Mouse (Mus musculus): ENCODE data around the gene Cyth1. TPM values are rescaled to one million over a fixed set of nuclear protein-coding genes. Genes with fewer than 3 reads are reported as not detected.

Gene Cyth1
- polyA plus RNA-seq, 1 experiment = 19.5 TPM

GRCm38 (mm10) chr11:118234929-118235328, 13.5 kb downstream of the Cyth1 start:
- no peaks in the 10 kb centered on the region for H3K27me3 ChIP-seq (replicated peaks; ENCODE audit: control insufficient read depth, insufficient read depth, low read length)
- no peak for TF ChIP-seq CTCF (conservative IDR thresholded peaks at IDR 0.05; ENCODE audit: insufficient read depth, insufficient read length, low read depth, low read length)
- no peak for TF ChIP-seq POLR2A (IDR thresholded peaks at IDR 0.05; ENCODE audit: low read depth, low read length)
- 67% methylated on average over 7 of the region's 7 CpGs for WGBS
- H3K36me3 ChIP-seq (ENCODE audit: control insufficient read depth, insufficient read depth, low read length) = no peaks in the 10 kb centered on the region
- peaks cover 33% of the 10 kb centered on the region for H3K4me1 ChIP-seq (ENCODE audit: control insufficient read depth, insufficient read depth, low read length)
- no peak overlapping the region for H3K4me3 ChIP-seq (ENCODE audit: insufficient read depth, low read depth, low read length)
- no peak for DNase-seq
- peak overlapping the region; percentile 14 for H3K27ac ChIP-seq (ENCODE audit: insufficient read depth, low read depth, low read length)

DNA sequence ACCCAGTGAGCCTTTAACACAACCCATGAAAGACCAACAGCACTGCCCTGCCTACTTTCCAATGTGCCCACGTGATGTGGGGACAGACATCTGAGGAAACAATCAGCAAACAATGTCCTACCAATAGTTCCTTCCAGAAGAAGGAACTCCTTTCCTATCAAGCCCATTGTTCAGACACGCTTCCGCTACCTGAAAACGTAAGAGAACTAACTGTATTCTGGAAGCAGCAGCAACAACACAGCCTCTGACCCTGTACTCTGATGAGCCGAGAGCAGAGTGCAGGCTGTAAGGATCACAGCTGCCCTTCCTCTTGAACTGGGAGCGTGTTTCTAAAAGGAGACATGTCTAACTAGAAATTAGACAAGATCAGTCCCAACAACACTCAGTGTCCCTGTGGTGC, 13.9 kb downstream of the Cyth1 start:
- DNase-seq = peak; percentile 61
- Histone ChIP-seq H3K4me1 (ENCODE audit: control insufficient read depth, insufficient read depth, low read length) (peaks cover 29% of the 10 kb centered on the region), H3K4me3 (ENCODE audit: insufficient read depth, low read depth, low read length) (no peak overlapping the region), H3K36me3 (ENCODE audit: control insufficient read depth, insufficient read depth, low read length) (no peaks in the 10 kb centered on the region), H3K27me3 (replicated peaks; ENCODE audit: control insufficient read depth, insufficient read depth, low read length) (no peaks in the 10 kb centered on the region), H3K27ac (ENCODE audit: insufficient read depth, low read depth, low read length) (peak overlapping the region; percentile 14)
- 61% methylated on average over 6 of the region's 6 CpGs for WGBS
- TF ChIP-seq CTCF (conservative IDR thresholded peaks at IDR 0.05; ENCODE audit: insufficient read depth, insufficient read length, low read depth, low read length) (no peak), POLR2A (IDR thresholded peaks at IDR 0.05; ENCODE audit: low read depth, low read length) (no peak)

DNA sequence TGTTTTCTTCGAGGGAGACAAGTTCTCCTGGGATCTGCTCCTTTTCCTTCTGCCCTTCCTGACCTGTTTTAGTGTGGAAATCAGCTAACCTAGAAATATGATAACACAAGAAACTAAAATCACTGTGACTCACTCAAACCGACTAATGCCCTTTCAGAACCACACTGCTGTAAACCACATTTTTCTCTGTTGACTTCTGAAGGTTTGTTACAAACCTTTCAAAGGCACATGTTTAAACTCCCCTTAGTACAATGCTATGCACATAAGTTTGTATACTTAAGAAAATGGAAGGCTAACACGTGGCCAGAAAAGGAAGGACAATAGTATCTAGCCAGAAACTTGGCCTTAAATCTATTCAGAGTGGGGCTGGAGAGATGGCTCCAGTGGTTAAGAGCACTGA, 14.5 kb downstream of the Cyth1 start:
- no peak for DNase-seq
- WGBS = 38% methylated on average over 3 of the region's 3 CpGs
- Histone ChIP-seq H3K36me3 (ENCODE audit: control insufficient read depth, insufficient read depth, low read length) (no peaks in the 10 kb centered on the region), H3K27ac (ENCODE audit: insufficient read depth, low read depth, low read length) (no peak overlapping the region), H3K4me1 (ENCODE audit: control insufficient read depth, insufficient read depth, low read length) (peaks cover 24% of the 10 kb centered on the region), H3K27me3 (replicated peaks; ENCODE audit: control insufficient read depth, insufficient read depth, low read length) (no peaks in the 10 kb centered on the region), H3K4me3 (ENCODE audit: insufficient read depth, low read depth, low read length) (no peak overlapping the region)
- TF ChIP-seq CTCF (conservative IDR thresholded peaks at IDR 0.05; ENCODE audit: insufficient read depth, insufficient read length, low read depth, low read length) (no peak), POLR2A (IDR thresholded peaks at IDR 0.05; ENCODE audit: low read depth, low read length) (no peak)

DNA sequence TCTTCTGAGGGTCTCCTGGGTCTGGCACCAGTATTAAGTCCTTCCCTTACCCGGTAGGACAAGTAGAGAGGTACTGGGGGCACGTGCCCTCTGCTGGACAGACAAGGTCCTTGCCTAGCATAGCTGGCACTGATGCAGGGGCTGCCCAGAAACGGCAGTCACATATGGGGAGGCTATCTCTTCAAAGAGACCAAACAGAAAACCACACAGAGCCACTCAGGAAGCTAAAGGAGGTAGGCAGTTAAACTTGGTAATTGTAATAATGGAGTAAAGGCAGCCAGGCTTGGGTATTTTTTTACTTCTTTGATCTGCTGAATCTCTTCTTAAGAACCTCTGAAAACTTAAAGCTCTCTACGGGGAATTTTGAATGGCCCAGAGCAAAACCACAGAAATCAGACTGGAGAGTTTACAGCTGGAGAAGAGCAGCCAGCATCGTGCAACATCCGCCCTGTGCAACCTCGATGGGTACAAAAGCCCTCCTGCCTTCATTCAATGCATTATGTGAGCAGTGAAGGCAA, 16.0 kb downstream of the Cyth1 start:
- Histone ChIP-seq H3K4me3 (ENCODE audit: insufficient read depth, low read depth, low read length) (no peak overlapping the region), H3K27me3 (replicated peaks; ENCODE audit: control insufficient read depth, insufficient read depth, low read length) (no peaks in the 10 kb centered on the region), H3K36me3 (ENCODE audit: control insufficient read depth, insufficient read depth, low read length) (no peaks in the 10 kb centered on the region), H3K4me1 (ENCODE audit: control insufficient read depth, insufficient read depth, low read length) (peaks cover 22% of the 10 kb centered on the region), H3K27ac (ENCODE audit: insufficient read depth, low read depth, low read length) (no peak overlapping the region)
- 32% methylated on average over 7 of the region's 7 CpGs for WGBS
- peak; percentile 36 for DNase-seq
- TF ChIP-seq CTCF (conservative IDR thresholded peaks at IDR 0.05; ENCODE audit: insufficient read depth, insufficient read length, low read depth, low read length) = peak; percentile 62
- TF ChIP-seq POLR2A (IDR thresholded peaks at IDR 0.05; ENCODE audit: low read depth, low read length) = no peak

DNA sequence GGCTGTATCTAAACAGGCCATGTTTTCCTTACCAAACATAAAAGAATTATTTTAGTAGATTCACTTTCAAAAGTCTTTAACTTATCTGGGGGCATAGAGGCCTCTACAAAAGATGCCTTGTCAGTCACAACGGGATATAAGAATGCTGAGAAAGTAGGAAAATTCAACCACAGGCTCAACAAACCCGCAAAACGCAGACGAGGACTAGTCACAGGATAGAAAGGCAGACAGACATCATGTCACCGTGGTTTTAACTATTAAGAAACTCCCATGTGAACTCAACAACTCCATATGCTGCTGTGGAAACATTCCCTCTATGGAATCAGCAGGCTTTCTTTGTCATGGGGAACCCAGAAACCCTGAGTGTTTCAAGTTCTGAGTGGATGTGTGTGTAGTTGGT, 18.5 kb downstream of the Cyth1 start:
- 87% methylated on average over 5 of the region's 5 CpGs for WGBS

DNA sequence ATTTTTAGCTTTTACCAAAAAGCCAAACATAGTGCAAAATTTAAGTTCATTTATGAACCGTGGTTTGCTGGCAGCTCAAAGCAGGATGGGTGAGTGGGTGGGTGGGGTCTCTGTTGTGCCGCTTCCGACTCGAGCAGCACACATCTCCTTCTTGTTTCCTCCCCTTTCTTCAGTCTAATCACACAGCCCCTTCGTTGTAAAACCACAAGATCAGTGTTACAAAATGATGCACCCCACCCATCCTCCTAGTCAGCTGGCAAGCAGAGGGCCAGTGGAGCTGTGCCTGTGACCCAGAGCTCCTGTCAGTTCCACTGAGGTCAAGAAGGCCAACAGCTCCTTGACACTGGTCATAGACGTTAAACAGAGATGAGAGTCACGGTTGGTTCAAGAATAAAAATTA, 20.7 kb downstream of the Cyth1 start:
- Histone ChIP-seq H3K4me3 (ENCODE audit: insufficient read depth, low read depth, low read length) (no peak overlapping the region), H3K4me1 (ENCODE audit: control insufficient read depth, insufficient read depth, low read length) (peaks cover 27% of the 10 kb centered on the region), H3K27ac (ENCODE audit: insufficient read depth, low read depth, low read length) (no peak overlapping the region), H3K27me3 (replicated peaks; ENCODE audit: control insufficient read depth, insufficient read depth, low read length) (no peaks in the 10 kb centered on the region), H3K36me3 (ENCODE audit: control insufficient read depth, insufficient read depth, low read length) (no peaks in the 10 kb centered on the region)
- no peak for DNase-seq
- TF ChIP-seq CTCF (conservative IDR thresholded peaks at IDR 0.05; ENCODE audit: insufficient read depth, insufficient read length, low read depth, low read length) (no peak), POLR2A (IDR thresholded peaks at IDR 0.05; ENCODE audit: low read depth, low read length) (no peak)
- WGBS = 45% methylated on average over 7 of the region's 7 CpGs

More for the DNA sequence above, 18.5 kb downstream of the Cyth1 start:
- H3K4me1 ChIP-seq (ENCODE audit: control insufficient read depth, insufficient read depth, low read length) = peaks cover 29% of the 10 kb centered on the region
- no peaks in the 10 kb centered on the region for H3K27me3 ChIP-seq (replicated peaks; ENCODE audit: control insufficient read depth, insufficient read depth, low read length)
- no peak overlapping the region for H3K4me3 ChIP-seq (ENCODE audit: insufficient read depth, low read depth, low read length)
- no peaks in the 10 kb centered on the region for H3K36me3 ChIP-seq (ENCODE audit: control insufficient read depth, insufficient read depth, low read length)
- TF ChIP-seq CTCF (conservative IDR thresholded peaks at IDR 0.05; ENCODE audit: insufficient read depth, insufficient read length, low read depth, low read length) (no peak), POLR2A (IDR thresholded peaks at IDR 0.05; ENCODE audit: low read depth, low read length) (no peak)
- no peak overlapping the region for H3K27ac ChIP-seq (ENCODE audit: insufficient read depth, low read depth, low read length)
- DNase-seq = no peak

DNA sequence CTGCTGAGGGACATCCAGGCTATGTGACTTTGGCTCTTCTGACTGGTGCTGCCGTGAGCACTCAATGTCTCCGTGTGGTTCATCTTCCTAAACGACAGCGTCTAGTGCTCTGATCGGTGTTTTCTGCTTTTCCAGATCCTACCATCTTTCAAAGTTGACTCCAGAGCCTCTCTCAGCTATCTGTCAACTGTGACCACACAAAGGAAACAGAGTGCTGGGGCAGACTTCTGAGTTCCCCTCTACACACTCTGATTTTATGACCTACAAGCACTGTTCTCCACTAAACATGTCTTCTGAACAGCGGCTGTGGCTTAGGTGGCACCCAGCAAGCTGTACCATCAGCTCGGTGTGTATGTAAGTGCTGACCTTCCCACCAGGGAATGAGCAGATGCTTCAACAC, 21.5 kb downstream of the Cyth1 start:
- 74% methylated on average over 7 of the region's 7 CpGs for WGBS
- no peak for DNase-seq
- H3K4me1 ChIP-seq (ENCODE audit: control insufficient read depth, insufficient read depth, low read length) = peaks cover 25% of the 10 kb centered on the region

More for the DNA sequence above, 21.5 kb downstream of the Cyth1 start:
- H3K27ac ChIP-seq (ENCODE audit: insufficient read depth, low read depth, low read length) = no peak overlapping the region
- no peak for TF ChIP-seq CTCF (conservative IDR thresholded peaks at IDR 0.05; ENCODE audit: insufficient read depth, insufficient read length, low read depth, low read length)
- no peak for TF ChIP-seq POLR2A (IDR thresholded peaks at IDR 0.05; ENCODE audit: low read depth, low read length)
- no peak overlapping the region for H3K4me3 ChIP-seq (ENCODE audit: insufficient read depth, low read depth, low read length)
- no peaks in the 10 kb centered on the region for H3K27me3 ChIP-seq (replicated peaks; ENCODE audit: control insufficient read depth, insufficient read depth, low read length)
- no peaks in the 10 kb centered on the region for H3K36me3 ChIP-seq (ENCODE audit: control insufficient read depth, insufficient read depth, low read length)

Measured in kidney, adult 2 months (tissue).